Mouse (Mus musculus): ENCODE results near the gene Dlg4. TPM values are rescaled to one million over a fixed set of nuclear protein-coding genes. Genes with fewer than 3 reads are reported as not detected.

Dlg4 gene
- total and polyA plus RNA-seq, 3 experiments, result 6.5 to 24.7 TPM; not detected in 1

DNA sequence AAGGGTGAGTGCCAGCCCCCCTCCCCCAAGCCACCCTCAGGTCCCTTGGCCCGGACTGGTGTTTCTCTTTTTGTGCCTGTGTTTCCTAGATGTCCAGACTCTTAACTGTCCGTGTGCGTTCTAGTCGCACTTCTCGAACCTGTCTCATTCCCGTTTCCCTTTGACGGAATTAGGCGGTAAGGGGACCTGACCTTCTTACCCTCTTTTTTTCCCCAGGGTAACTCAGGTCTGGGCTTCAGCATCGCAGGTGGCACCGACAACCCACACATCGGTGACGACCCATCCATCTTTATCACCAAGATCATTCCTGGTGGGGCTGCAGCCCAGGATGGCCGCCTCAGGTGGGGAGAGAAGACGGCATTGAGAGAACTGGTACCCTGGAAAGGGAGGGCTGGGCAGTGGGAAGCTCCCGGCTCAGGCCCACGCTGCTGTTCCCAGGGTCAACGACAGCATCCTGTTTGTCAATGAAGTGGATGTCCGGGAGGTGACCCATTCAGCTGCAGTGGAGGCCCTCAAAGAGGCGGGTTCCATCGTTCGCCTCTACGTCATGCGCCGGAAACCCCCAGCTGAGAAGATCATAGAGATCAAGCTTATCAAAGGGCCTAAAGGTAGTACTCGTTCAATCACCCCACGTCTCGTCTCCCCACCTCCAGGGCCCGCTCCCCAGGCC is 14.0 kb downstream of the Dlg4 start:
- H3K27ac ChIP-seq (ENCODE audit: control insufficient read depth, low read depth, low read length), result no peak overlapping the region

DNA sequence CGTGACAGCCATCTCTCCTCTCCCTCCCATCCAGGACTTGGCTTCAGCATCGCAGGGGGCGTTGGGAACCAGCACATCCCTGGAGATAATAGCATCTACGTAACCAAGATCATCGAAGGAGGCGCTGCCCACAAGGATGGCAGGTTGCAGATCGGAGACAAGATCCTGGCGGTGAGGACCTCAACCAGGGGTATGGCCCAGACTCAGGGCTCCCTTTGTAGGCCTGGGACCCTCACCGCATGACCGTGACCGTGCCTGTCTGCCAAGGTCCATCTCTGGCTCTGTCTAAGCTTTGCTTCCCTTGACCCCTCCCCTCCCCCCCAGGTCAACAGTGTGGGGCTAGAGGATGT is 14.6 kb downstream of the Dlg4 start:
- H3K79me2 ChIP-seq (ENCODE audit: control insufficient read depth, insufficient read depth, low read length, poor library complexity), result no peaks in the 10 kb centered on the region

More for the DNA sequence above, 14.0 kb downstream of the Dlg4 start:
- Histone ChIP-seq H3K4me1 (ENCODE audit: control insufficient read depth in 1 of 2, insufficient read depth in 2 of 2, low read length in 2 of 2) (peaks cover 0 to 9% of the 10 kb centered on the region in 2 experiments; a peak in 2 of 4 replicates), H3K36me3 (ENCODE audit: control insufficient read depth in 1 of 2, insufficient read depth in 2 of 2, low read length in 2 of 2) (peaks cover 0 to 3% of the 10 kb centered on the region in 2 experiments; a peak in 2 of 4 replicates), H3K4me3 (ENCODE audit: control insufficient read depth in 1 of 2, insufficient read depth in 1 of 2, low read depth in 2 of 2, low read length in 2 of 2) (no peak overlapping the region), H3K9ac (ENCODE audit: control insufficient read depth, low read depth, low read length, poor library complexity, severe bottlenecking) (no peak overlapping the region), H3K9me3 (replicated peaks; ENCODE audit: insufficient read depth, low read length) (no peaks in the 10 kb centered on the region), H3K79me2 (ENCODE audit: control insufficient read depth, insufficient read depth, low read length, poor library complexity) (no peaks in the 10 kb centered on the region), H3K27me3 (ENCODE audit: control insufficient read depth in 1 of 2, insufficient read depth in 2 of 2, low read length in 2 of 2) (no peaks in the 10 kb centered on the region)
- no peak for DNase-seq (ENCODE audit: low read depth, low spot score)
- TF ChIP-seq USF1 (IDR thresholded peaks at IDR 0.05; ENCODE audit: low read depth, low read length) (no peak), MXI1 (IDR thresholded peaks at IDR 0.05; ENCODE audit: low read depth, low read length) (no peak), MYC (IDR thresholded peaks at IDR 0.05; ENCODE audit: low read depth, low read length) (no peak), EP300 (IDR thresholded peaks at IDR 0.05; ENCODE audit: low read depth in 1 of 2, low read length in 2 of 2) (no peak), ZC3H11A (IDR thresholded peaks at IDR 0.05; ENCODE audit: low read depth, low read length) (no peak), SMC3 (IDR thresholded peaks at IDR 0.05; ENCODE audit: low read depth, low read length) (no peak), CHD2 (IDR thresholded peaks at IDR 0.05; ENCODE audit: low read length) (no peak), ZKSCAN1 (IDR thresholded peaks at IDR 0.05; ENCODE audit: low read depth, low read length) (no peak), ELF1 (IDR thresholded peaks at IDR 0.05; ENCODE audit: low read depth, low read length) (no peak), GATA1 (IDR thresholded peaks at IDR 0.05; ENCODE audit: low read depth, low read length) (no peak), CTCF (IDR thresholded peaks at IDR 0.05 in 2 of 3, conservative IDR thresholded peaks at IDR 0.05 in 1 of 3; ENCODE audit: control insufficient read depth in 1 of 3, insufficient read depth in 1 of 3, low read depth in 2 of 3, low read length in 3 of 3, poor library complexity in 1 of 3, severe bottlenecking in 1 of 3) (no peak), MYB (IDR thresholded peaks at IDR 0.05; ENCODE audit: low read depth, low read length) (no peak), BHLHE40 (IDR thresholded peaks at IDR 0.05; ENCODE audit: borderline replicate concordance, low read depth, low read length) (no peak), SIN3A (IDR thresholded peaks at IDR 0.05; ENCODE audit: low read length) (no peak), MAFK (IDR thresholded peaks at IDR 0.05; ENCODE audit: borderline replicate concordance, low read depth, low read length) (no peak), UBTF (IDR thresholded peaks at IDR 0.05; ENCODE audit: borderline replicate concordance, insufficient read depth, low read depth, low read length) (no peak), CHD1 (IDR thresholded peaks at IDR 0.05; ENCODE audit: low read depth, low read length) (no peak), TCF12 (IDR thresholded peaks at IDR 0.05; ENCODE audit: low read depth, low read length) (no peak)

More for the DNA sequence above, 14.6 kb downstream of the Dlg4 start:
- no peaks in the 10 kb centered on the region for H3K27me3 ChIP-seq (ENCODE audit: control insufficient read depth in 1 of 2, insufficient read depth in 2 of 2, low read length in 2 of 2)
- H3K4me3 ChIP-seq (ENCODE audit: control insufficient read depth in 1 of 2, insufficient read depth in 1 of 2, low read depth in 2 of 2, low read length in 2 of 2), result no peak overlapping the region
- TF ChIP-seq MAZ (IDR thresholded peaks at IDR 0.05; ENCODE audit: low read depth, low read length), result no peak
- no peak for TF ChIP-seq ZMIZ1 (IDR thresholded peaks at IDR 0.05; ENCODE audit: low read depth, low read length)
- TF ChIP-seq ZC3H11A (IDR thresholded peaks at IDR 0.05; ENCODE audit: low read depth, low read length), result no peak
- TF ChIP-seq NELFE (IDR thresholded peaks at IDR 0.05; ENCODE audit: low read depth, low read length), result no peak
- H3K9ac ChIP-seq (ENCODE audit: control insufficient read depth, low read depth, low read length, poor library complexity, severe bottlenecking), result no peak overlapping the region
- no peak for DNase-seq (ENCODE audit: low read depth, low spot score)
- H3K4me1 ChIP-seq (ENCODE audit: control insufficient read depth in 1 of 2, insufficient read depth in 2 of 2, low read length in 2 of 2), result peaks cover 0 to 9% of the 10 kb centered on the region in 2 experiments; a peak in 2 of 4 replicates
- peaks cover 0 to 3% of the 10 kb centered on the region in 2 experiments; a peak in 2 of 4 replicates for H3K36me3 ChIP-seq (ENCODE audit: control insufficient read depth in 1 of 2, insufficient read depth in 2 of 2, low read length in 2 of 2)
- H3K27ac ChIP-seq (ENCODE audit: control insufficient read depth, low read depth, low read length), result no peak overlapping the region
- H3K9me3 ChIP-seq (replicated peaks; ENCODE audit: insufficient read depth, low read length), result no peaks in the 10 kb centered on the region

All from MEL (cell line).